Mouse (Mus musculus) hindbrain, postnatal 0 days (tissue): ENCODE data around the gene D930007J09Rik. TPM values are rescaled to one million over a fixed set of nuclear protein-coding genes. Genes with fewer than 3 reads are reported as not detected.

Source experiments
- ATAC-seq: fragments of 200-750 bp; cut with Nextera tagmentation; 2 replicates; pipeline ENCODE4 v1.8.0; 2017; ENCODE audit warnings: mild to moderate bottlenecking, moderate TSS enrichment, moderate library complexity
- DNase-seq: peaks from one replicate; pipeline ENCODE4 v3.0.0-alpha.2; 2015; ENCODE audit warnings: low spot score
- H3K27ac ChIP-seq: fragments of 300-500 bp; sonication (generic); 2 replicates; pipeline ENCODE4 v1.5.1; 2014; ENCODE audit warnings: mild to moderate bottlenecking
- H3K27me3 ChIP-seq: fragments of 300-500 bp; sonication (generic); 2 replicates; pipeline ENCODE4 v1.6.1; 2014; ENCODE audit warnings: low read length, mixed read lengths; ENCODE audit not compliant: insufficient read depth
- H3K36me3 ChIP-seq: fragments of 300-500 bp; sonication (generic); 2 replicates; pipeline ENCODE4 v1.6.1; 2014; ENCODE audit warnings: low read length, mixed read lengths; ENCODE audit not compliant: insufficient read depth
- H3K4me1 ChIP-seq: fragments of 300-500 bp; sonication (generic); 2 replicates; pipeline ENCODE4 v1.6.1; 2014; ENCODE audit warnings: antibody characterized with exemption, low read length, mixed read lengths; ENCODE audit not compliant: insufficient read depth
- H3K4me2 ChIP-seq: fragments of 300-500 bp; sonication (generic); 2 replicates; pipeline ENCODE4 v1.6.1; 2014; ENCODE audit warnings: low read depth, mild to moderate bottlenecking, low read length, moderate library complexity, mixed read lengths
- H3K4me3 ChIP-seq: fragments of 300-500 bp; sonication (generic); 2 replicates; pipeline ENCODE4 v1.5.1; 2014; ENCODE audit warnings: low read length
- H3K9ac ChIP-seq: fragments of 300-500 bp; sonication (generic); replicated peaks from 2 replicates; pipeline ENCODE4 v1.6.1; 2014; ENCODE audit warnings: mild to moderate bottlenecking, low read length, moderate library complexity, mixed read lengths
- H3K9me3 ChIP-seq: fragments of 300-500 bp; sonication (generic); 2 replicates; pipeline ENCODE4 v1.6.1; 2016; ENCODE audit warnings: low read length, mixed read lengths
- CTCF ChIP-seq: IDR thresholded peaks from 2 replicates; pipeline ENCODE4 v1.5.1; 2016; ENCODE audit warnings: antibody characterized with exemption, control low read depth, low read depth
- WGBS: fragments of 180-500 bp; shearing (Covaris S2); extraction: QIAGEN DNeasy Blood & Tissue Kit; methylation state at CpG from one replicate; pipeline ENCODE4 v1.1.7; 2014; 5-methylcytosine and 5-hydroxymethylcytosine counted together
- polyA plus RNA-seq: library from polyadenylated mRNA; unstranded; fragments of >200 nt; fragmentation: Nextera tagmentation; extraction: Ambion mirVana; gene quantifications from 2 replicates; pipeline ENCODE4 v1.2.1, GENCODE M21; 2015
- total RNA-seq: library from RNA; depleted of rRNA; stranded (reverse); fragments of >200 nt; gene quantifications from 2 replicates; pipeline ENCODE4 v1.2.3, GENCODE M21; 2014

D930007J09Rik gene
- total and polyA plus RNA-seq, 2 experiments from 2014 or later: not detected

GRCm38 (mm10) chr13:32821671-32822070 lies 19.0 kb upstream of the D930007J09Rik start:
- Histone ChIP-seq H3K4me2 (no peak overlapping the region), H3K27me3 (no peaks in the 10 kb centered on the region), H3K4me3 (no peak overlapping the region), H3K4me1 (no peaks in the 10 kb centered on the region), H3K9me3 (no peaks in the 10 kb centered on the region), H3K27ac (no peak overlapping the region), H3K36me3 (peaks cover 37% of the 10 kb centered on the region), H3K9ac (no peak overlapping the region)
- 98% methylated on average over 4 of the region's 4 CpGs for WGBS
- TF ChIP-seq CTCF: no peak
- DNase-seq (no peak), ATAC-seq (no peak)

- Histone ChIP-seq H3K4me1 (no peaks in the 10 kb centered on the region), H3K4me3 (no peak overlapping the region), H3K27me3 (no peaks in the 10 kb centered on the region), H3K36me3 (peaks cover 43% of the 10 kb centered on the region), H3K4me2 (no peak overlapping the region), H3K27ac (no peak overlapping the region), H3K9me3 (no peaks in the 10 kb centered on the region), H3K9ac (no peak overlapping the region)
- DNase-seq (no peak), ATAC-seq (no peak)
- WGBS: 91% methylated on average over 5 of the region's 5 CpGs
- no peak for TF ChIP-seq CTCF
Observed at GRCm38 (mm10) chr13:32819926-32820325, 17.3 kb upstream of the D930007J09Rik start.

- H3K4me1 ChIP-seq: no peaks in the 10 kb centered on the region
- H3K27me3 ChIP-seq: no peaks in the 10 kb centered on the region
- peaks cover 43% of the 10 kb centered on the region for H3K36me3 ChIP-seq
- DNase-seq: no peak
- TF ChIP-seq CTCF: no peak
- WGBS: 98% methylated on average over 3 of the region's 3 CpGs
- H3K4me2 ChIP-seq: no peak overlapping the region
- no peaks in the 10 kb centered on the region for H3K9me3 ChIP-seq
- no peak overlapping the region for H3K27ac ChIP-seq
- no peak overlapping the region for H3K9ac ChIP-seq
- no peak for ATAC-seq
- H3K4me3 ChIP-seq: no peak overlapping the region
Observed at GRCm38 (mm10) chr13:32819241-32819640, 16.6 kb upstream of the D930007J09Rik start.

GRCm38 (mm10) chr13:32807624-32808023 lies 5.0 kb upstream of the D930007J09Rik start:
- no peak overlapping the region for H3K9ac ChIP-seq
- no peak for TF ChIP-seq CTCF
- peaks cover 8% of the 10 kb centered on the region for H3K4me1 ChIP-seq
- DNase-seq: no peak
- H3K4me3 ChIP-seq: no peak overlapping the region
- H3K27ac ChIP-seq: no peak overlapping the region
- no peaks in the 10 kb centered on the region for H3K9me3 ChIP-seq
- peaks cover 31% of the 10 kb centered on the region for H3K36me3 ChIP-seq
- H3K27me3 ChIP-seq: no peaks in the 10 kb centered on the region
- ATAC-seq: no peak
- 41% methylated on average over 3 of the region's 3 CpGs for WGBS
- H3K4me2 ChIP-seq: no peak overlapping the region

GRCm38 (mm10) chr13:32806820-32807219 lies 4.2 kb upstream of the D930007J09Rik start:
- Histone ChIP-seq H3K9me3 (no peaks in the 10 kb centered on the region), H3K9ac (no peak overlapping the region), H3K27me3 (no peaks in the 10 kb centered on the region), H3K4me3 (no peak overlapping the region), H3K27ac (no peak overlapping the region), H3K4me1 (peaks cover 8% of the 10 kb centered on the region), H3K4me2 (no peak overlapping the region), H3K36me3 (peaks cover 31% of the 10 kb centered on the region)
- ATAC-seq (no peak), DNase-seq (peak; percentile 13)
- TF ChIP-seq CTCF: no peak
- 75% methylated on average over 7 of the region's 7 CpGs for WGBS

GRCm38 (mm10) chr13:32803701-32804345 lies 1.2 kb upstream of the D930007J09Rik start:
- no peak for DNase-seq
- no peaks in the 10 kb centered on the region for H3K9me3 ChIP-seq
- H3K27me3 ChIP-seq: no peaks in the 10 kb centered on the region
- WGBS: 66% methylated on average over 4 of the region's 4 CpGs
- H3K4me2 ChIP-seq: peak overlapping the region; percentile 70
- peaks cover 13% of the 10 kb centered on the region for H3K4me1 ChIP-seq
- H3K4me3 ChIP-seq: peak overlapping the region; percentile 91
- peak overlapping the region; percentile 85 for H3K9ac ChIP-seq
- no peak overlapping the region for H3K27ac ChIP-seq
- H3K36me3 ChIP-seq: peaks cover 20% of the 10 kb centered on the region
- TF ChIP-seq CTCF: no peak
- no peak for ATAC-seq

GRCm38 (mm10) chr13:32801693-32802221 lies 892 bp downstream of the D930007J09Rik start, which contains the start of gene Wrnip1:
Gene Wrnip1, plus strand, starts transcription at chr13:32802038.
- Histone ChIP-seq H3K9ac (peak within 1 kb of the TSS; percentile 85), H3K27ac (peak within 1 kb of the TSS; percentile 93), H3K4me1 (peaks cover 13% of the 10 kb centered on the region), H3K9me3 (no peaks in the 10 kb centered on the region), H3K27me3 (no peaks in the 10 kb centered on the region), H3K4me2 (peak within 1 kb of the TSS; percentile 70), H3K4me3 (peak within 1 kb of the TSS; percentile 91), H3K36me3 (peaks cover 8% of the 10 kb centered on the region)
- 0% methylated on average over 50 of the region's 51 CpGs for WGBS
- peak; percentile 50 for TF ChIP-seq CTCF
- ATAC-seq (peak; percentile 99), DNase-seq (peak; percentile 100)
